Mouse (Mus musculus): Measurements from ENCODE around the gene 4930539E08Rik. TPM values are rescaled to one million over a fixed set of nuclear protein-coding genes. Genes with fewer than 3 reads are reported as not detected.

Gene 4930539E08Rik
- polyA plus RNA-seq, 1 experiment from 2014 or later: 0.13 TPM

DNA sequence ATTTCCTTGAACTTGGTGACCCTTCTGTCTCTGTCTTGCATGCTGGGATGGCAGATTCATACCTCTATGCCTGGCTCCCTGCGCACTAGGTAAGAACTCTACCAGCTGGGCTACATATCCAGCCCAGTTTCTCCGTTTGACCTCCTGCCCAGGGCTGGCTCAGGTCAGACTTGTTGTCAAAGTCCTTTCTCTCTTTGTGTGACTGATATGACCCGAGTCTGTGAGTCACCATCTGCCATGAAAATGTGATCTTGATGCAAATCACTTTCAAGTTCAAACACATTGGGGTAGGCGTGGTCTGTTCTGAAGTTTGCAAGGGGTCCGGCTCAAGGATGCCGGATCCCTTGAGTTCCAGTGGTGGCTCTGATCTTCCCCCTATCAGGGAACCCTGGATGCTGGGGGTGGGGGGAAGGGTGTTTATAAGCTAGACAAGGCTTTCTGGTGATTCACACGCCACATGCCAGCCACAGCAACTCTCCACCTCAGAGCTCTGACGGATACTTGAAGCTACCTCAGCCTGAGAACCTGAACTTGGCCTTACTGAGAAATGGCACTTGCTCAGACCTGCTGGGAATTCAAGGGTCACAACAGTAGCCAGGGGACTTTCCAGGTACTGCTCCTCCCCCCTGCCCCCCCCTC, 10.0 kb upstream of the 4930539E08Rik start:
- DNase-seq (ENCODE audit: low spot score): no peak
- Histone ChIP-seq H3K4me3 (no peak overlapping the region), H3K27me3 (ENCODE audit: insufficient read depth, poor library complexity, severe bottlenecking) (no peaks in the 10 kb centered on the region), H3K36me3 (no peaks in the 10 kb centered on the region), H3K4me1 (peaks cover 16% of the 10 kb centered on the region), H3K27ac (no peak overlapping the region), H3K9me3 (no peaks in the 10 kb centered on the region)
- 81% methylated on average over 8 of the region's 8 CpGs for WGBS

DNA sequence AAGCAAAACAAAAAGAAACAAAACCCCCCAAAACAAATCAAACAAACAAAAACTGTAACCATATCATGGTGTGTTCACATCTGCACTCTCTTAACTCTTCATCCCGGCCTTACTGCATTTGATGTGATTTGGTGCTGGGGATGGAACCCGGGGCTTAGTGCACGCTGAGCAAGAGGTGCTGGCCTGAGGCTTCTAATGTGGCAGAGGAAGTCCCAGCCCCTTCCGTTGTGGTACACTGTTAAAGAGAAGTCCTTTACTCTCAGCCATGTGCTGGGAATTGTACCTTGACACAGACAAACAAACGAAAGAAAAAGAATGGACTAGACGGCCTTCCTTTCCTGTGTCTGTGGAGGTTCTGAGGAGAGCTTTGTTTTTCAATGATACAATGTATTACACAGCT, 7.0 kb upstream of the 4930539E08Rik start:
- Histone ChIP-seq H3K27me3 (ENCODE audit: insufficient read depth, poor library complexity, severe bottlenecking) (no peaks in the 10 kb centered on the region), H3K4me1 (peaks cover 14% of the 10 kb centered on the region), H3K4me3 (no peak overlapping the region), H3K36me3 (no peaks in the 10 kb centered on the region), H3K9me3 (no peaks in the 10 kb centered on the region), H3K27ac (no peak overlapping the region)
- 70% methylated on average over 6 of the region's 6 CpGs for WGBS
- DNase-seq (ENCODE audit: low spot score): no peak

DNA sequence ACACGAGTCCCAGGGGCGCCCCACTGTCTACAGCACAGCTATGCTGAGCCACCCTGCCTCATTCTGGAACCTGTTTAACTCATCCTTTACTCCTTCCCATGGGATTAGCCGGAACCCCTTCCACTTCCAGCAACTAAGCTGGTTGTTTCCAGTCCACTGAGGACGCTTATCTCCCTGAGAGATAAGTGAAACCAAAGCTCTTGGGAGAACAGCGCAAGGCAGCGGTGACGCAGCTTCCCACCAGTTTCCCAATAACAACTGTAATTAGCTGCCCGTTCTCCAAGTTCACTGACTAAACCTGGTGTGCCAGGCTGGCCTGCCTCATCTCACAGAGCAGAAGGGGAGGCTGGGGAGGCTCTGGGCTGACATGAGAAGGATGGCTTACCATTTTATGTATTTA, 6.0 kb upstream of the 4930539E08Rik start:
- Histone ChIP-seq H3K4me3 (peak overlapping the region; percentile 7; the same call in 1 of the 2 replicates), H3K27ac (peak overlapping the region; percentile 70; the same call in 1 of the 2 replicates), H3K36me3 (no peaks in the 10 kb centered on the region), H3K9me3 (no peaks in the 10 kb centered on the region), H3K27me3 (ENCODE audit: insufficient read depth, poor library complexity, severe bottlenecking) (no peaks in the 10 kb centered on the region), H3K4me1 (peaks cover 8% of the 10 kb centered on the region)
- no peak for DNase-seq (ENCODE audit: low spot score)
- 21% methylated on average over 8 of the region's 8 CpGs for WGBS

DNA sequence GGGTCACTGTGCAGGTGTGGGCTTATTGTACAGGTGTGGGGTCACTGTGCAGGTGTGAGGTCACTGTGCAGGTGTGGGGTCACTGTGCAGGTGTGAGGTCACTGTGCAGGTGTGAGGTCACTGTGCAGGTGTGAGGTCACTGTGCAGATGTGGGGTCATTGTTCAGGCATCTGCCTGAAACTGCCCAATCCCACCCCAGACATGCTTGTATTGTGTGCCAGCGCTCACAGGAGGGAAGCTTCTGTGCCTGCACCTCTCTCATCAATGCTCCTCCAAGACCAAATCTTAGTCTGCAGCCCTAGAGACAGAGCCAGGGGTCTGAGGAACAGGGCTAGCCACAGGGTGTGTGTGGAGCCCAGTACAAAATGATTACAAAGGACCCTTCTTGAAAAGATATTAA, 1.4 kb upstream of the 4930539E08Rik start:
- H3K27ac ChIP-seq: no peak overlapping the region
- no peak overlapping the region for H3K4me3 ChIP-seq
- DNase-seq (ENCODE audit: low spot score): no peak
- H3K27me3 ChIP-seq (ENCODE audit: insufficient read depth, poor library complexity, severe bottlenecking): peaks cover 12% of the 10 kb centered on the region; the same call in 1 of the 2 replicates
- no peaks in the 10 kb centered on the region for H3K9me3 ChIP-seq
- H3K4me1 ChIP-seq: peaks cover 8% of the 10 kb centered on the region
- no peaks in the 10 kb centered on the region for H3K36me3 ChIP-seq
- 88% methylated on average over 1 of the region's 1 CpGs for WGBS

DNA sequence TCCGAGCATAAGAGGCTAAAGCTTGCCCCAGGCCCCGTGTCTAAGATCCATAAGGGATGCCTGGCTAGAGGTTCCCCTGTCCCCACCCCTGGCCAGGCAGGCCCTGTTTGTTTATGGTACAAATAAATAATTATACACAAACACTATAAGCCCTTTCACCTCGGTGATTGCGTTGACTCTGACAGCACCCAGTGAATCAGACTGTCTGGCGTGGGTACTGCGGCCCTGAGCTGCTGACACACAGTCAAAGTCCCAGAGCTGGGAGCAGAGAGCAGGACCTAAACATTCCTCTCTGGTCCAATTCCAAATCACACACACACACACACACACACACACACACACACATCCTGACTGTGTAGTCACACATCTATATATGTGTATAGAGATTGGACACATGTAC, 1.2 kb downstream of the 4930539E08Rik start:
- no peaks in the 10 kb centered on the region for H3K36me3 ChIP-seq
- H3K4me1 ChIP-seq: peaks cover 14% of the 10 kb centered on the region
- WGBS: 85% methylated on average over 6 of the region's 6 CpGs
- no peak overlapping the region for H3K27ac ChIP-seq
- H3K9me3 ChIP-seq: no peaks in the 10 kb centered on the region
- peaks cover 29% of the 10 kb centered on the region; the same call in 1 of the 2 replicates for H3K27me3 ChIP-seq (ENCODE audit: insufficient read depth, poor library complexity, severe bottlenecking)
- DNase-seq (ENCODE audit: low spot score): no peak
- no peak overlapping the region for H3K4me3 ChIP-seq

DNA sequence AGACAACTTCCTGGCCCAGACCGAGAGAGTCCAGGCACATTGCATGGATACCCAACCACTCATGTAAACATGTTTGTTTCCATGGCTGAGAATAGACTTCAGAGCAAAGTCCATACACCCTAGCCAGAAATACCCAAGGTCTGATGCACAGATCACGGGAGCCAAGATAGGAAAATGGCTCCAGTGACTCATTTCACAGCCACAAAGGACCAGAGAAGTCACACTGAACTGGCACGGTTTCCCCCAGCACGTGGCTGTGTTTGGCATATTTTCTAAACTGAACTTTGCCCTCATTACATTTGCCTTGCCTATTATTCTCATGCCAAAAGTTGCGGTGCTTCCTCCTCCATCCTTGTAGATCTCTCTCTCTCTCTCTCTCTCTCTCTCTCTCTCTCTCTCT, 1.9 kb downstream of the 4930539E08Rik start:
- Histone ChIP-seq H3K4me1 (peaks cover 15% of the 10 kb centered on the region), H3K27ac (no peak overlapping the region), H3K27me3 (ENCODE audit: insufficient read depth, poor library complexity, severe bottlenecking) (peaks cover 36% of the 10 kb centered on the region), H3K4me3 (no peak overlapping the region), H3K9me3 (no peaks in the 10 kb centered on the region), H3K36me3 (no peaks in the 10 kb centered on the region)
- no peak for DNase-seq (ENCODE audit: low spot score)
- WGBS: 68% methylated on average over 5 of the region's 5 CpGs

DNA sequence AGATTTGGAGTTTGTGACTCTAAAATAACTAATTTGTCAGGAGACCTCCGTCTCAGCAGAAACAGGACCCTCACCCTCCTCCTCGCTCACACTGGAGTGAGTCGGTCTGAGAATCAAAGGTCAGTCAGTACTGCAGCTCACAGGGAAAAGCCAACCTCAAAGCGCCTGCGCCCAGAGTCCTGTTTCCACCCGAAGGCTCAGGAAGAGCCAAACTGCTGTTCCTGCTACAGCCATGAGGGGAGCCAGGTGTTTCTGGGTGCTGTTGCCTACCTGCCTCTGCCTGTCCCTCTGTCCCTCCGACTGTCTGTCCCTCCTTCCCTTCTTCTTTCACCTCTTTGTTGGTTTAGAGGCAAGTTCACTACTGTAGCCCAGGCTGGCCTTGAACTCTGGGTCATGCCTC, 5.0 kb downstream of the 4930539E08Rik start:
- Histone ChIP-seq H3K27ac (no peak overlapping the region), H3K27me3 (ENCODE audit: insufficient read depth, poor library complexity, severe bottlenecking) (peaks cover 47% of the 10 kb centered on the region), H3K36me3 (no peaks in the 10 kb centered on the region), H3K9me3 (no peaks in the 10 kb centered on the region), H3K4me1 (peaks cover 15% of the 10 kb centered on the region), H3K4me3 (peak overlapping the region; percentile 51)
- no peak for DNase-seq (ENCODE audit: low spot score)
- WGBS: 24% methylated on average over 7 of the region's 7 CpGs

DNA sequence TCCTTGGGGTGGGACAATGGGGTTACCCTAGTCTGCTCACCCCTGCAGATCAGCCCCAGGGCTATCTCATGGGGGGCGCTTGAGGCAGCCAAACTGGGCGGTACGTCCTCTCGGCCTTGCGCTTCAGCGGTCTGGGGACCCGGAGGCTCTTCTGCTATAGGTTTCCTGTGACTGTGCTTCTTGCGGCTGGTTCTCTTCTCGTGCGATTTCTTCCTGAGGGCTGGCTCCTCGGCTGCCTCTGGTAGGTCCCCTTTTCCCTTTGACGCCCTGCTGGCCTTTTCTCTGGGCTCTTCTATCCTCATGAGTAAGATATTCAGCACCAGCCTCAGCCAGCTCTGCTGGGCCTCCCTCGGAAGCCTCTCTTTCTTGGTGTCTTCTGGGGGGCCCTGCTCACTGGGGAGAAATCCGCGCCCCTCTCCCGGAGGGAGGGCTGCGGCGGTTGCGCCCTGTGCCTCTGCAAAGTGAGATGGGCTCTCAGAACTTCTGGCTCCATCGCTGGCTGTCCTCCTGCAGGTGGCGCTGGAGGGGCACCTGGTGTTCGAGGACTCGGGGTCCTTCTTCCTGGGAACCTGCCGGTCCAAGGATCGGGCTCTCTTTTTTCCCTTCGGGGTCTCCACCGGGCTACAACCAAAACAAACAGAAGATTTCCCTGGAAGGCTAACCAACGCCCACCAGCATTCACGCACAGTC, 5.7 kb downstream of the 4930539E08Rik start:
- no peaks in the 10 kb centered on the region for H3K9me3 ChIP-seq
- H3K4me3 ChIP-seq: peak overlapping the region; percentile 51
- H3K27me3 ChIP-seq (ENCODE audit: insufficient read depth, poor library complexity, severe bottlenecking): peaks cover 49% of the 10 kb centered on the region
- no peaks in the 10 kb centered on the region for H3K36me3 ChIP-seq
- 7% methylated on average over 29 of the region's 29 CpGs for WGBS
- H3K27ac ChIP-seq: 0 out of 2 replicates have a peak overlapping the region, but pooled peaks have one; percentile 31
- H3K4me1 ChIP-seq: peaks cover 17% of the 10 kb centered on the region
- DNase-seq (ENCODE audit: low spot score): no peak

DNA sequence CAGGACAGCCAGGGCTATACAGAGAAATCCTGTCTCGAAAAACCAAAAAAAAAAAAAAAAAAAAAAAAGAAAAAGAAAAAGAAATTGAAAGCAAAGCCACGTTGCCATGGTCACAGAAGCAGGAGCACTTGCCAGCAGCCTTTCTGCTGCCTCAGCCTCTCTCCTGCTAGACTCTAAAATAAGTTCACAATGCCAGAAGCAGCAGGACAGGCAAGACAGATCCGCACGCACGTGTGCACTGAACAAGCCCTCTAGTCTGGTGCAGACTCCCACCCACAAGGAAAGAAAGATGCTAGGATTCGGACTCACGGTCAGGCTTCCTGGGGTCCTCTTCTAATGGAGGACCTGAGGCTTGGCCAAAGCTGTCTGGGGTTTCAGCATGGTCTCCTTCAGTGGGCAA, 7.2 kb downstream of the 4930539E08Rik start:
- peaks cover 47% of the 10 kb centered on the region for H3K27me3 ChIP-seq (ENCODE audit: insufficient read depth, poor library complexity, severe bottlenecking)
- H3K27ac ChIP-seq: no peak overlapping the region
- peaks cover 19% of the 10 kb centered on the region for H3K4me1 ChIP-seq
- DNase-seq (ENCODE audit: low spot score): no peak
- H3K9me3 ChIP-seq: no peaks in the 10 kb centered on the region
- WGBS: 89% methylated on average over 7 of the region's 7 CpGs
- no peaks in the 10 kb centered on the region for H3K36me3 ChIP-seq
- no peak overlapping the region for H3K4me3 ChIP-seq

DNA sequence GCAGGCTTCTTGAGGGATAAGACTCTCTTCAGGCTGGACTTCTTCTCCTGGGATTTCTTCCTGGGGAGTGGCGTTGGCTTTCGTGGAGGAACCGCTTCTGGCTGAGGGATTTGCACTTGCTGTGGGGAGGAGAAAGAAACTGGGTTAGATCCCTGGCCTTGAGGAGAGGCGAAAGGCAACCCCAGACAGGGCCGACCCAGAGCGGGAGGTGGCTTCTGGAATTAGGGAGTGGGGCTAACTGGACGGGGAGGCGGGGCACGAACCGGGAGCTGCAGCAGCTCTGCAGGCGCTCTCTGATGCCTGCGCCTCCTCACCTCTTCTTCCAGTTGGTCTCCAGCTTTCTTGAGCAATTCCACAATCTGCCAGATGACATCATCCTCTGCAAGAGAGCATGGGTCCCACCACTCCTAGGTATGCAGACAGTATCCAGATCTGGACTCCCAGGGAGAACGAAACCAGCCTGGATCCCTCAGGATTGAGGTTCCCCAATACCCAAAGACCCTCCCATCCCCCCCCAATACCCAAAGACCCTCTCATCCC, 9.7 kb downstream of the 4930539E08Rik start:
- 55% methylated on average over 13 of the region's 13 CpGs for WGBS
- Histone ChIP-seq H3K27me3 (ENCODE audit: insufficient read depth, poor library complexity, severe bottlenecking) (peaks cover 36% of the 10 kb centered on the region), H3K36me3 (no peaks in the 10 kb centered on the region), H3K4me3 (no peak overlapping the region), H3K27ac (no peak overlapping the region), H3K4me1 (peaks cover 19% of the 10 kb centered on the region), H3K9me3 (no peaks in the 10 kb centered on the region)
- DNase-seq (ENCODE audit: low spot score): no peak

DNA sequence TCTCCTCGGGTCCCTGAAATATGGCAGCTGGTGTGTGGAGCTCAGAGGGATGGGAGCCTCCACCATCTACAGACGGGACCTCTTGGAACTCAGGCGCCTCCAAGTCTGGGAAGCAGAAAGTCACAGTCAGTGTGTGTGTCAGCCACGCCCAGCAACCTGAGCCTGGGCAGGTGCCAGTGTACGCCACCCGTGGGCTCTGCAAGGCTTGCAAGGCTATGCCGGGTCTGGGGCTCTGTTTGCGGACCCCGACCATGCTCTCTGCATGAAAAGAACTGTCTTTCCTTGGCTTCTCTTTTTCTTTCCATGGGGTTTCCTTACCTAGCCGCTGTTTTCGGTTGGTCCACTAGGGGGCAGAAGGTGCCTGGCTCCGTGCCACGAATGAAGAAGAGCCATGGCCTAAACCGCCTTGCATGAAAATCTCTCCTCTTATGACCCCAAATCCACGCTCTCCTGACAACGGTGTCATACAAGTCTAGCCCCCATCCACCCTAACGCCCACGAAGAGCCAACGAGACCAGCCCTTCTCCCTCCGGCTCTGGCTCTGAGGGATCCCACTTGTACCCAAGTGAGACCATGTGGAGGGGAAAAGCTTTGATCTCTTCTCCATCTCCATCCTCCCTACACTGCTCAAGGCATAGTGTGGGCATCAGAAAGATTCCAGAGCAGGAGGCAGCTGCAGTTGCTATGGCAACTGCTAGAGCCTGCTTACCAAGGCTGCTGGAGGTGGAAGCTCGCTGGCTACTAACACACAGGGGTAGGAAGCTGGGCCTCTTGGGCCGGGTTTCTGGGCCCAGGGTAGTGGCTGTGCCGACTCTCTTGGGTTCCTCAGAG, 10.4 kb downstream of the 4930539E08Rik start:
- Histone ChIP-seq H3K4me3 (no peak overlapping the region), H3K27me3 (ENCODE audit: insufficient read depth, poor library complexity, severe bottlenecking) (peaks cover 29% of the 10 kb centered on the region), H3K4me1 (peaks cover 13% of the 10 kb centered on the region), H3K9me3 (no peaks in the 10 kb centered on the region), H3K27ac (no peak overlapping the region), H3K36me3 (no peaks in the 10 kb centered on the region)
- WGBS: 33% methylated on average over 23 of the region's 23 CpGs
- DNase-seq (ENCODE audit: low spot score): no peak

DNA sequence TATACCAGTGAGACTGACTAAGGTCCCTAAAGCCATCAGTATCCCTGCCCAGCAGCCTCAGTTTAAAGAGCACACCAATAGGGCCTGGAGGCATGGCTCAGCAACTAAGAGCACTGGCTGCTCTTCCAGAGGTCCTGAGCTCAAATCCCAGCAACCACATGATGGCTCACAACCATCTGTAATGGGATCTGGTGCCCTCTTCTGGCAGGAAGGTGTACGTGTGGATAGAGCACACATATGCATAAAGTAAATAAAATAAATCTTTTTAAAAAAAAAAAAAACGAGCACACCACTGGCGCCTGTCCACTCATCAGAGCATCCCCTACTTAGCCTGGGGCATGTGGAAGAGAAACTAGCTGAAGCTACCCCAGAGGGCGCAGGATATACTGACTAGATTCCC, 13.6 kb downstream of the 4930539E08Rik start:
- no peak for DNase-seq (ENCODE audit: low spot score)
- Histone ChIP-seq H3K27ac (no peak overlapping the region), H3K9me3 (no peaks in the 10 kb centered on the region), H3K4me1 (peaks cover 19% of the 10 kb centered on the region; the same call in 1 of the 2 replicates), H3K27me3 (ENCODE audit: insufficient read depth, poor library complexity, severe bottlenecking) (peaks cover 10% of the 10 kb centered on the region), H3K36me3 (no peaks in the 10 kb centered on the region), H3K4me3 (no peak overlapping the region)
- 69% methylated on average over 4 of the region's 4 CpGs for WGBS

DNA sequence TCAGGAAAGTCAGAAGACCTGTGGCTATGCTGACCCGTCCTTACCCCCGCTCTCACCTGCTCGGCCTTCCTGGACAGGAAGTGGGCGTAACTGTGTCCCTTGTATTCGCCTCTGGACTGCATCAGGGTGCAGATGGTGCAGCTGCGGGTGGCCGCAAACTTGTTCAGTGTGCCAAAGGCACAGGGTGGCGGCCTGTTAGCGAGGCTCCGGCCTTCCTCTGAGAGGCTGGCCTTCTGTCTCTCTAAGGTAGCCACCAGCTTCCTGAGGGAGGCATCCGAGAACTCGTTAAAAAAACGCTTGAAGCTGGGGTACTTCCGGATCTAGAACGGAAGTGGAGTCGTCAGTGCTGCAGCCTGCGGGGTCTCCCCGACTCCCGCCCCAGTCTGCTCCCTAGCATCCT, 15.7 kb downstream of the 4930539E08Rik start:
- Histone ChIP-seq H3K36me3 (no peaks in the 10 kb centered on the region), H3K4me3 (no peak overlapping the region), H3K27me3 (ENCODE audit: insufficient read depth, poor library complexity, severe bottlenecking) (no peaks in the 10 kb centered on the region), H3K4me1 (peaks cover 16% of the 10 kb centered on the region; the same call in 1 of the 2 replicates), H3K9me3 (no peaks in the 10 kb centered on the region), H3K27ac (no peak overlapping the region)
- DNase-seq (ENCODE audit: low spot score): no peak
- 73% methylated on average over 19 of the region's 19 CpGs for WGBS
